Mouse (Mus musculus): ENCODE results near the gene Zfp653.

DNA sequence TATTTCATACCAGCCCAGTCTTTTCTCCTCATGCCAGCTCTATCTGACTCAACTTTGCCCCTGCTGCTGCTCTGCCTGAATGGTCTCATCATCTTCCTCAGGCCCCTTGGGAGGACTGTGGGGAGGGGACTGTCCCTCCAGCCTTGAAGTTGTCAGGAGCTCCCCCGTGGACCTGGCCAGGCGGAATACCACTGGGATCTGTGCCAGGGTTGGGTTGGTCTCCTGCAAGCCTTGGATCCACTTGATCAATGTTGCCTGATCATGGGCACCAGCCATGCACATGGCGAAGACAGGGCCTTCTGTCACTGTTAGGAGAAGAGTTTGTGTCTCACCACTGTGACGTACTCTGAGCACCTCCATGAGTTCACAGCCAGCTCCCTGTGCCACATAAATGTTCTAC is 1.1 kb upstream of the Zfp653 start:
- TF ChIP-seq CTCF (conservative IDR thresholded peaks at IDR 0.05 in 1 of 2, IDR thresholded peaks at IDR 0.05 in 1 of 2; ENCODE audit: low read depth in 2 of 2, low read length in 2 of 2) (no peak), SMC3 (IDR thresholded peaks at IDR 0.05; ENCODE audit: low read depth, low read length) (no peak), EP300 (IDR thresholded peaks at IDR 0.05; ENCODE audit: low read length) (no peak)
